Mouse (Mus musculus): ENCODE measurements around the gene Gm9972. TPM values are rescaled to one million over a fixed set of nuclear protein-coding genes. Genes with fewer than 3 reads are reported as not detected.

The Gm9972 gene
- not detected in 2 replicates for polyA plus RNA-seq (2016; fragmentation: Nextera tagmentation; extraction: Ambion mirVana)

GRCm38 (mm10) chr11:43035446-43035845 is at the start of gene Gm9972:
TSS of gene Gm9972 (plus strand) at chr11:43035746.
- H3K4me2 ChIP-seq = no peak within 1 kb of the TSS
- H3K4me1 ChIP-seq = no peaks in the 10 kb centered on the region
- no peak within 1 kb of the TSS for H3K27ac ChIP-seq
- no peaks in the 10 kb centered on the region for H3K36me3 ChIP-seq (replicated peaks)
- no peak within 1 kb of the TSS for H3K4me3 ChIP-seq (replicated peaks)
- H3K9ac ChIP-seq = no peak within 1 kb of the TSS
- no peak for ATAC-seq (ENCODE audit: low FRiP score)
- no peaks in the 10 kb centered on the region for H3K27me3 ChIP-seq
- no peaks in the 10 kb centered on the region for H3K9me3 ChIP-seq

GRCm38 (mm10) chr11:42999188-42999587 is 36.4 kb upstream of the Gm9972 start:
- Histone ChIP-seq H3K27me3 (no peaks in the 10 kb centered on the region), H3K9me3 (no peaks in the 10 kb centered on the region), H3K4me3 (replicated peaks) (no peak overlapping the region), H3K9ac (no peak overlapping the region), H3K27ac (no peak overlapping the region), H3K36me3 (replicated peaks) (no peaks in the 10 kb centered on the region), H3K4me2 (no peak overlapping the region), H3K4me1 (no peaks in the 10 kb centered on the region)
- ATAC-seq (ENCODE audit: low FRiP score) = no peak
- 62% methylated on average over 3 of the region's 3 CpGs for WGBS

DNA sequence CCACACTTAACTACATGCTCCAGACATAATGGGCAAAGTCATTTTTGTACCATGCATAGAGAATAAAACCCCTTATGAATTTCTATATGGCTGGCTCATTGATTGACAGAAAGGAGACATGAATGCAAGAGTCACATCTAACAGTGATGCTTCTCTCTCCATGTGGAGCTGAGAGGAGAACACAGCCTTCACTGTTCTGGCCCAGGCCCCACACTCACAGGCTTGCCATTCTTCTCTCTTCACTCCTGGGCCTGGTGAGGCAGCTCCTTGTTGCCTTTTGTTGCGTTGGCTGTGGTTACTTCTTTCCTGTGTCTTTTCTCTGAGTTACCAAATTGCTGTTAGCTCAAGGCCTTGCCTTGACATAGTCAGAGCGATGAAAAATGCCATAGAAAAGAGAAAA is 23.6 kb upstream of the Gm9972 start:
- Histone ChIP-seq H3K4me3 (replicated peaks) (no peak overlapping the region), H3K9me3 (no peaks in the 10 kb centered on the region), H3K36me3 (replicated peaks) (no peaks in the 10 kb centered on the region), H3K27me3 (no peaks in the 10 kb centered on the region), H3K4me1 (no peaks in the 10 kb centered on the region; the same call in 1 of the 2 replicates), H3K9ac (no peak overlapping the region), H3K27ac (no peak overlapping the region; the same call in 1 of the 2 replicates), H3K4me2 (no peak overlapping the region)
- 74% methylated on average over 2 of the region's 2 CpGs for WGBS
- no peak for ATAC-seq (ENCODE audit: low FRiP score)

DNA sequence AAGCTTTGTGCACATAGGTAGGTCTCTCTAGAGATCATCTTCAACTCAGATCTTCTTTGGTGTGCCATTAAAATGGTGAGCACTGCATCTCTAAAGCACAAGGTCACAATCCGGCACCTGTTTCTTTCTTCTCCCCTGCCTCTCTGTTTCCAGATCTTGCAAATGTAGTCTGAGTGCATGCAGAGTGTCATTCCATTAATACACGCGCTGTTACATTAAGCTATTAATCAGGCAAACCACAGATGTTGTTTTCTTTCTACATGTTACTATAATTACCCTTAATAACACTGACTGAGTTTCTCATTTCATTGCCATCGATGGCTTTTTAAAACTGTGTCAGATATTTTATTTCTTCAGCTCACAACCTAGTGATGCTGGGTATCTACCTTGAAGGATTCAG is 22.6 kb upstream of the Gm9972 start:
- peak overlapping the region; percentile 19; the same call in 1 of the 2 replicates for H3K27ac ChIP-seq
- no peak overlapping the region for H3K9ac ChIP-seq
- no peaks in the 10 kb centered on the region; the same call in 1 of the 2 replicates for H3K4me1 ChIP-seq
- no peak overlapping the region for H3K4me2 ChIP-seq
- no peak overlapping the region for H3K4me3 ChIP-seq (replicated peaks)
- H3K36me3 ChIP-seq (replicated peaks) = no peaks in the 10 kb centered on the region
- H3K9me3 ChIP-seq = no peaks in the 10 kb centered on the region
- ATAC-seq (ENCODE audit: low FRiP score) = no peak
- no peaks in the 10 kb centered on the region for H3K27me3 ChIP-seq
- 72% methylated on average over 4 of the region's 4 CpGs for WGBS

DNA sequence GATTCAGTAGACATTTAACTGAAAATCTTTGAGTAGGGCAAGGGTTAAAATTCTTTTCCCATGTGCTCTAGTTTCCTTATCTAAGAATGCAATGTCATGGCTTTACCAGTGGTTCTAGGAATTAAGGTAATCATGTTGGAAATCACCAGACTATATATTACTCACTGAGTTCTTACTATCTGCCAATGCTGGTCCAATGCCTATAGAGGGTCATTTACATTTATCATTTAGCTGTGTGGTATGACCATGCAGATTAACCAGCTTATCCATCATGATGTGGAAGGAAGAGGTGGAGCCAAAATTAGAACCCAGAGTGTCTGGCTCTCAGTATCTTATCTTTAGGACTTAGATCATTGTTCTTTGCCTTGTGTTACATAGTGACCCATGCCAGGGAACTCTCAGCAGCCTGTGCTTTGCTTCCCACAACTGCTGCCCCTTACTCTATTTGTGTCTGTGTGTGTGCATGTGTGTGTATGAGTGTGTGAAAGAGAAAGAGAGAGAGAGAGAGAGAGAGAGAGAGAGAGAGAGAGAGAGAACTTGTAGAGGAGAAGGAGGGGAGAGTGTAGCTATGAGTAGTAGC is 12.3 kb upstream of the Gm9972 start:
- Histone ChIP-seq H3K27me3 (no peaks in the 10 kb centered on the region), H3K9ac (no peak overlapping the region), H3K9me3 (no peaks in the 10 kb centered on the region), H3K36me3 (replicated peaks) (no peaks in the 10 kb centered on the region), H3K4me1 (no peaks in the 10 kb centered on the region), H3K4me2 (no peak overlapping the region), H3K4me3 (replicated peaks) (no peak overlapping the region), H3K27ac (no peak overlapping the region)
- ATAC-seq (ENCODE audit: low FRiP score) = no peak

DNA sequence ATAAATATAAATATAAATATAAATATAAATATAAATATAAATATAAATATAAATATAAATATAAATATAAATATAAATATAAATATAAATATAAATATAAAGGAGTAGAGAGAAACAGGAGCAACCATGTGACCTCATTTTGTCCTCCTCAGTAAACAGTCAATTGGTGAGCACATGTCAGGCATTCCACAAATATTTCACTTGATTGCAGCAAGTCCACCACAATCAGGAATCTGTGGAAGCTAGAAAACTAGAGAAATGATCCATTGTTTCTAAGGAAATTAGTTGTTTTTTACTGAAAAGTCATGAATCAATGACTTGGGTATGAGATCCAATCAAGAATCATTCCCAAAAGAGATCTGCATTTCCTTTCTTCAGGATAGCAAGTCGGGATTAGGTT is 5.7 kb upstream of the Gm9972 start:
- WGBS = 81% methylated on average over 1 of the region's 1 CpGs
- no peak overlapping the region for H3K4me2 ChIP-seq
- no peaks in the 10 kb centered on the region for H3K36me3 ChIP-seq (replicated peaks)
- no peaks in the 10 kb centered on the region for H3K27me3 ChIP-seq
- no peak overlapping the region for H3K9ac ChIP-seq
- H3K4me3 ChIP-seq (replicated peaks) = no peak overlapping the region
- no peak overlapping the region for H3K27ac ChIP-seq
- H3K4me1 ChIP-seq = no peaks in the 10 kb centered on the region
- H3K9me3 ChIP-seq = no peaks in the 10 kb centered on the region
- no peak for ATAC-seq (ENCODE audit: low FRiP score)

GRCm38 (mm10) chr11:43032141-43032540 is 3.4 kb upstream of the Gm9972 start:
- Histone ChIP-seq H3K27me3 (no peaks in the 10 kb centered on the region), H3K9me3 (no peaks in the 10 kb centered on the region), H3K4me2 (no peak overlapping the region), H3K36me3 (replicated peaks) (no peaks in the 10 kb centered on the region), H3K4me1 (no peaks in the 10 kb centered on the region), H3K4me3 (replicated peaks) (no peak overlapping the region), H3K27ac (no peak overlapping the region), H3K9ac (no peak overlapping the region)
- ATAC-seq (ENCODE audit: low FRiP score) = no peak
- 78% methylated on average over 4 of the region's 4 CpGs for WGBS

DNA sequence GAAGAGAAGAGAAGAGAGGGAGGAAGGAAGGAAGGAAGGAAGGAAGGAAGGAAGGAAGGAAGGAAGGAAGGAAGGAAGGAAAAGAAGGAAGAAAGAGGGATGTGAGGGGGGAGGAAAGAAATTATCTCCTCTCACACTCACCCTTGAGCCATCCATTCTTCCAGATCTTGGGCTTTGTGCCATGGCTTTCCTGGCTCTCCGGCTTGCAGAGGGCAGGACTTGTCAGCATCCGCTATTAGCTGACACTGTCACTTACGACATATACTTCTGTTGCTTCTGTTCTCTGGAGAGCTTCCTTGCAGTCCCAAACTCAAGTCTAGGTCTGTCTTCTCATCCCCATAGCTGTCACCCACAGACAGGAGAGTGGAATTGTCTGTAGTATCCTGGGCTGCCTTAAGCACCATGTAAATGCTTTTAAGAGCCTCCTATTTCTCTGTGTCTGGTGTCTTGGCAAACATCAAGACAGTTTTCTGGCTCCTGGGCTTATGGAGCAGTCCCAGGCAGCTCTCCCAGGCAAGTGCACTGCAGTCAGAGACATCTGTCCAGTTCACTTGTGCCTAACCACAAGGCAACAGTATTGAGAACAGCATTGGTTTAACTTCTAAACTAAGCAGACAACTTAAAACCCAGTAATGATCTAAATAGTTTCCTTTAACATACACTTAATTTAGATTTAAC is 10.5 kb downstream of the Gm9972 start:
- Histone ChIP-seq H3K27me3 (no peaks in the 10 kb centered on the region), H3K9ac (no peak overlapping the region), H3K9me3 (no peaks in the 10 kb centered on the region), H3K36me3 (replicated peaks) (no peaks in the 10 kb centered on the region), H3K4me1 (no peaks in the 10 kb centered on the region), H3K4me3 (replicated peaks) (no peak overlapping the region), H3K27ac (no peak overlapping the region), H3K4me2 (no peak overlapping the region)
- no peak for ATAC-seq (ENCODE audit: low FRiP score)
- WGBS = 89% methylated on average over 3 of the region's 3 CpGs

GRCm38 (mm10) chr11:43049363-43049762 is 13.8 kb downstream of the Gm9972 start:
- no peaks in the 10 kb centered on the region for H3K9me3 ChIP-seq
- WGBS = 67% methylated on average over 1 of the region's 1 CpGs
- H3K9ac ChIP-seq = no peak overlapping the region
- H3K36me3 ChIP-seq (replicated peaks) = no peaks in the 10 kb centered on the region
- H3K4me1 ChIP-seq = no peaks in the 10 kb centered on the region
- H3K4me3 ChIP-seq (replicated peaks) = no peak overlapping the region
- no peak overlapping the region for H3K27ac ChIP-seq
- no peaks in the 10 kb centered on the region for H3K27me3 ChIP-seq
- no peak for ATAC-seq (ENCODE audit: low FRiP score)
- H3K4me2 ChIP-seq = no peak overlapping the region

GRCm38 (mm10) chr11:43054972-43055371 is 19.4 kb downstream of the Gm9972 start:
- WGBS = 90% methylated on average over 5 of the region's 5 CpGs
- H3K4me1 ChIP-seq = peaks cover 3% of the 10 kb centered on the region; the same call in 1 of the 2 replicates
- H3K4me2 ChIP-seq = no peak overlapping the region
- no peaks in the 10 kb centered on the region for H3K27me3 ChIP-seq
- no peaks in the 10 kb centered on the region for H3K36me3 ChIP-seq (replicated peaks)
- no peak overlapping the region for H3K9ac ChIP-seq
- H3K4me3 ChIP-seq (replicated peaks) = no peak overlapping the region
- no peak for ATAC-seq (ENCODE audit: low FRiP score)
- no peak overlapping the region for H3K27ac ChIP-seq
- H3K9me3 ChIP-seq = no peaks in the 10 kb centered on the region

- Histone ChIP-seq H3K4me3 (replicated peaks) (no peak overlapping the region), H3K4me2 (no peak overlapping the region), H3K4me1 (peaks cover 3% of the 10 kb centered on the region; the same call in 1 of the 2 replicates), H3K27me3 (no peaks in the 10 kb centered on the region), H3K36me3 (replicated peaks) (no peaks in the 10 kb centered on the region), H3K27ac (no peak overlapping the region), H3K9me3 (no peaks in the 10 kb centered on the region), H3K9ac (no peak overlapping the region)
- peak; percentile 9; the same call in 1 of the 2 replicates for ATAC-seq (ENCODE audit: low FRiP score)
- 22% methylated on average over 5 of the region's 5 CpGs for WGBS
Measured at GRCm38 (mm10) chr11:43059437-43059970, 24.0 kb downstream of the Gm9972 start.

- ATAC-seq (ENCODE audit: low FRiP score) = no peak
- Histone ChIP-seq H3K9ac (no peak overlapping the region), H3K4me2 (no peak overlapping the region), H3K4me3 (replicated peaks) (no peak overlapping the region), H3K27me3 (no peaks in the 10 kb centered on the region), H3K27ac (no peak overlapping the region), H3K36me3 (replicated peaks) (no peaks in the 10 kb centered on the region), H3K9me3 (no peaks in the 10 kb centered on the region), H3K4me1 (peaks cover 3% of the 10 kb centered on the region; the same call in 1 of the 2 replicates)
- WGBS = 75% methylated on average over 3 of the region's 3 CpGs
Measured at GRCm38 (mm10) chr11:43062286-43062685, 26.7 kb downstream of the Gm9972 start.

Measured in forebrain, embryonic 12.5 days (tissue).